Mouse (Mus musculus) cerebellum, postnatal 25 days (tissue): ENCODE data around the gene Babam2.
A peak's percentile ranks its signal among the peaks of the same experiment; 100 is the strongest.

Source experiments
- DNase-seq, 2 experiments: peaks; one replicate each; pipeline ENCODE4 v3.0.0; 2021; ENCODE audit warnings: mixed read lengths in 2 of 2

Gene Babam2

DNA sequence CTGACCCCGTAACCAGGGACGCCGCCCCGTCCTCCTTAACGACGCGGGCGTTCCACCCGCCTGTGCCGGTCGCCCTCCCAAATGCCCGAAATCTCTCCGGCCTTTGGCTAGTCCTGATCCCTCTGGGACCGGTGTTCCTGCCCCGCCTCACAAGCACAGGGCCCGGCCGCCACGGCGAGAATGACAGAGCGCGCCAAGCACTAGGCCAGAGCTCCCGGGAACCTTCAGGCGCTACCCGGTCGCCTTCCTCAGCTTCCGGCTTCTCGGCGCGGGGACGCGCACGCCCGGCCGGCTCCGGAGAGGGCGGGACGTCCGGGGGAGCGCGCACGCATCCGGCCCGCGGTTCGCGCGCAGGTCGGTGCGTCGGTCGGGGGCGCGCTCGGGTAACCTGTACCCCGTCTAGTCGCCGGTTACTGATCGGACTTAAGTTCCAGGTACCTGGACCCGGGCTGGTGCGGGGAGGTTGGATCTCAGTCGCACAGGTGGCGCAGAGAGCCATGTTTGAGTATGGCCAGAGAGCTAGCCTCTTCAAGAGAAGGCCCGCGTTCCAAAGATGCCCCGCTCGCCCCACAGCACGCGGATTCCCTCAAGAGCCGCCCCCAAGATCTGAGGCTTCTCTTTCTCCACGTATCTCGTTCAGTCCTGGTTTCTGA, at the start of gene Babam2:
Gene Babam2, plus strand, starts transcription at position 41 of the 653 bp plus-strand sequence.
- DNase-seq = peak; percentile 96 to 97

GRCm38 (mm10) chr5:31650518-31651288, 46.8 kb upstream of the Babam2 start:
- no peak for DNase-seq

DNA sequence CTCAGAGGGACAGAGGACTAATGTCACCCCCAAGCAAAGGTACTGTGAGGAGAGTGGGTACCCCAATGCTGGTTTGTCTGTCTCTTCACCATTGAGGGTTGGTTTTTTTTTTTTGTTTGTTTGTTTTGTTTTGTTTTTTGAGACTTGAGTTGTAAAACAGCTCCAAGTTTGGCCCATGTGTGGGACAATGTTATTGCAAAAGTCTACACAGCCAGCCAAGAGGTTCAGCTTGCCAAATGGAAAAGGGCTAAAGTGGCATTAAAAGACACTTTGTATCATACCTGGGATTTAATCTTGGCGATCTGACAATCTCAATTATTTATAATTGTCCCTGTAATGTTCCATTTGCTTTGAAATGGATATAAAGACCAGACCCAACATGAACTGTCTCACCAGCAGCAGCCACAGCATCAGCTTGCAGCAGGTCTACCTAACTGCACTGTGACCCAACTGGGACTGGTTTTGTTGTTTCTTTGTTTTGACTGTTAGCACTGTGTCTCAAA, 41.7 kb upstream of the Babam2 start:
- no peak for DNase-seq

- DNase-seq = no peak
Measured at GRCm38 (mm10) chr5:31666176-31666575, 31.3 kb upstream of the Babam2 start.

DNA sequence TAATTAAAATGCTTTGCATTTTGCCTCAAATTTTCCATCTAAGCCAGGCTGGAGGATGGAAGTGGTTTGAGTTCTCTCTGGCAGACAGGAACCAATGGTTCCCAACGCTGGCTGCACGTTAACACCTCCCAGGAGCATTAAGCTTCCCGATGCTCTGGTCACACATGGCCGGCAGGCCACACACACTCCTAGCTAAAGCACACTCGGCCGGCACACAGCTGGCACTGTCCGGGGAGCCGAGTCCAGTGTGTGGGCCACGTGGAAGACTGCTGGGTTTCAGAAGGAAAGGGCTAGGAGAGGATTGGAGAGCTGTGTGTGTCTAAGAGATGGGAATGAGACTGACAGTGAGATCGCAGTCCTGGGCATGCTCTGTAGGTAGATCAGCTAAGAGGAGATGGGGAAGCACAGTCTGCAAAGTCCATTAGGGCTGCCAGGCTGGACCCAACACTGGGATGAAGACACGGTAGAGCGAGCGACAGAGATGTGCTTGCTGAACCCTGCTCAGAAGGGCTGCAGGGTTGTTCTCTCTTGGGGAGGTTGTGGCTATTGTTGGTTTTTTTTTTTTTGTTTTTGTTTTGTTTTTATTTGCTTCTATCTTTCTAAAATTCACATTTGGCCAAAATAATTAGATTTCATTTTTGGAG, 29.0 kb upstream of the Babam2 start:
- no peak for DNase-seq

DNA sequence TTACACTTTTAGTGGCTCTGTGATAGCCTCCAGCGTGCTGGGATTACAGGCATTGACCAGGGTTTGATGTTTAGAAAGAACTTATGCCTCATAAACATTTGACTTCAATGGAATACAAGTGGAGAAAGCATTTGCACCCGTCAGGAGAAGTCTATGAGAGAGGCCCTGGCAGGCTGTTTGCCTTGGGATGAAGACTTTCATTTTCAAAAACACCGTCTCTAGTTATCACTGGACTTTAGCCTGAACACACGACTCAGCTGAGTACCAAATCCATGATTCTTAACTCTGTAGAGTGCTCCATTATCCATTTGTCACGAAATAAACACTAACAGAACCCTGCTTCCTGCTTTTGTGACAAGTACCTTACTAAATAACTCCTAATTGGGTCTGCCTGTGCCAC, 27.5 kb upstream of the Babam2 start:
- DNase-seq = no peak

DNA sequence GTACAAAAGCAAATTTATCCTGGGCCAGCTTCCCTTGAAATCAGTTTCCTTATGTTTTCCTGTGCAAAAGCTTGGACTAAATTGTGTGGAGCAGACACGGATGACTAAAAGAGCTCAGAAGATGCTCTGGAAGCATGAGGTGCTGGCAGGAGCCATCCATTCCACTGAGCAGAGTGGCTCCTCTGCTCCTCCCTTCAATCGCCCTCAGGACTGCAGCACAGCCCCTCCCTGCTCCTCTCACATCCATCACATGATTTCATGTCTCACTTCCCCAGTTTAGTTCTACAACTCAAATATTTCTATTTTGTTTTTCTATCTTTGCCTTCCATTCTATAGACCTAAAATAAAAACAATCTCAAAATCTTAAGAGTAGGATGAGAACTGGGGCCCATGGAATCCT, 26.3 kb upstream of the Babam2 start:
- DNase-seq = no peak

GRCm38 (mm10) chr5:31673431-31673830, 24.1 kb upstream of the Babam2 start:
- no peak for DNase-seq

DNA sequence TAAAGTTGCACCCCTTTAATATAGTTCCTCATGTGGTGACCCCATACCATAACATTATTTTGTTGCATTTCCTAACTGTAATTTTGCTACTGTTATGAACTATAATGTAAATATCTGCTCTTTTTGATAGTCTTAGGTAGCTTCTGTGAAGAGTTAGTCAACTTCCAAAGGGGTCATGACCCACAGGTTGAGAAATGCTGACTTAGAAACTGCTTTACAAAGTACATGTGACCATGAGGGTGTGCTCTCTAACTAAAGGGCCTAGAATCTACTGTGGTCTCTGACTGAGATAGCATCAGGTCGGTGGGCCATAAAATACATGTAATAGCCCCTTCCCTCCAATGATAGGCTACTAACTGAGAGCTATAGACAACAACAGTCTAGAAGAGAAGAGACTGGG, 19.5 kb upstream of the Babam2 start:
- no peak for DNase-seq

DNA sequence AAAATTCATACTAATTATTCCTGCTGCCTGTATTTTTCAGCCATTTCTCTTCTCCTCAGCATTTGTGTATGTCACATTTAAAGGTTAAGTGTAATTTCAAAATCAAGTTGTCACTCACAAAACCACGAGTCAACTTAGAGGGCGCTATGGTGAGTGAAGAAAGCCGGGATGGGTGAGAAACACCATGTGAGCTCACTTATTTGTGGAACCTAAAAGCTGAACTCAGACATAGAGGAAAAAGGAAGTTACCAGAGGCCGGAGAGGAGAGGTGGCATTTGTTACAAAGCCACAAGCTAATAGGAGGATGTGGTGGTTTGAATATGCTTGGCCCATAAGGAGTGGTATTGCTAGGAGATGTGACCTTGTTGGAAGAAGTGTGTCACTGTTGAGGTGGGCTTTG, 17.3 kb upstream of the Babam2 start:
- no peak for DNase-seq

DNA sequence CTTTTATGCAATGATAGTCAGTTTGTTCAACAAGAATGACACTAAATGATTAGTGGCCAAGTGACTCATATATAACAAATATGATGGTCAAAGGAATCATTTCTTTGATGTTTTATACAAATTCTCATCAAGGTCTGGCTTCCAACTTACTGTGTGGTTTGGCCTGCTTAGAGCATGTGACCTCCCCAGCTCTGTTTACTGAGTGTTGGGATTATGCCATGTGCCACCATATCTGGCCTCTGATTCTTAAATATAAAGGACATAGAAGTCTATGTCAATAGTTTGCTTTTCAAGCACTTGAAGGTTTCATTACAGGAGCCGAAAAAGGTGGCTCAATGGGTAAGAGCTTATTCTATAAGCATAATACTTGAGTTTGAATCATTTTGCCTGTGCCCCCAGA, 15.2 kb upstream of the Babam2 start:
- DNase-seq = no peak

GRCm38 (mm10) chr5:31686040-31686439, 11.4 kb upstream of the Babam2 start:
- DNase-seq = no peak

DNA sequence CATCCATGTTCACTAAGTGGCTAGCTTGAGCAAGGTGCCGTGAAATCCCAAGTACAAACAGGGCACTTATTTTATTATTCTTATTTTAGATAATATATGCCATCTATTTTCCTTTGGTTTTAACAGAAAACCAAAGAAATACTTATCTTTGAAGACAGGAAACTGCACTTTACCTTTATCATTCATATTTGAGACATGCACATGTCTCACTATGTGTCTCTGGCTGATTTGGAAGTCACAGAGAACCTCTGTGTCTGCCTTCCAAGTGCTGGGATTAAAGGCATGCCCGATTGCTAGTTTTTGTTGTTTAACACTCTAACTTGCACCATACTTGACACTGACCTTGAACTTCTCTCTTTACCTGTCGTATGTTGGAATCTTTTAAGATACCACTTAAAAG, 9.5 kb upstream of the Babam2 start:
- no peak for DNase-seq

- no peak for DNase-seq
Measured at GRCm38 (mm10) chr5:31693191-31693590, 4.3 kb upstream of the Babam2 start.

DNA sequence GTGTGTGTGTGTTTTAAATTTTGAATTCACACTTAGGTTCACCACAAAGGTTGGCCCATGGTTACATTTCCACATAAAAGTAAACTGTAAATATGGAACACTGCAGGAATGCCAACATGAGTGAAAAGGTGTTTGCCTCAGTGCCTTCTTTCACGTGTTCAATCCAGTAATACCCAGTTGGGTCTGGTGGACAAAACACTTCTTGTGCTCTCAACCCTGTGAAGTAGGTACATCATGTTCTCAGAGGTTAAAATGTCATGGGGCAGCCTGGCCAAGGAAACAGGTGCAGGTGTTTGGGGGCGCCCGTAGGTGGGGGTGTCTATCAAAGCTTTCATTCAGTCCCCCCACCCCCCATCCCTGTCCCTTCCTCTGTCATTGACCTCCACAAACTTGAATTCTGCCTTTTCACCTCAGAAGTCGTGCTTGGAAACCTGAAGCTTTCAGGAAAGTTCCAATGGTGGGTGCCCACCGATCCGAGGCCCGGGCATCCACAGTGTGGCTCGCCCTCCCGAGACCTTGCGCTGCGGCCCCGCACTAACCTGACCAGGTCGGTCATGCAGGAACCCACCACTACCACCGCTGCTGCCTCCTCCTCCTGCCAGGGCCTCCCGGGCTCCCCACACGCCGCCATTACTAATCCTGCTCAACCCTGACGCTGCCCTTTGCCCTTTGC, 377 bp upstream of the Babam2 start, which contains the start of gene Rbks:
Gene Rbks, minus strand, starts transcription at position 657 of the 673 bp plus-strand sequence.
- no peak for DNase-seq

GRCm38 (mm10) chr5:31698297-31698726, 828 bp downstream of the Babam2 start:
- DNase-seq = peak; percentile 83 to 87

DNA sequence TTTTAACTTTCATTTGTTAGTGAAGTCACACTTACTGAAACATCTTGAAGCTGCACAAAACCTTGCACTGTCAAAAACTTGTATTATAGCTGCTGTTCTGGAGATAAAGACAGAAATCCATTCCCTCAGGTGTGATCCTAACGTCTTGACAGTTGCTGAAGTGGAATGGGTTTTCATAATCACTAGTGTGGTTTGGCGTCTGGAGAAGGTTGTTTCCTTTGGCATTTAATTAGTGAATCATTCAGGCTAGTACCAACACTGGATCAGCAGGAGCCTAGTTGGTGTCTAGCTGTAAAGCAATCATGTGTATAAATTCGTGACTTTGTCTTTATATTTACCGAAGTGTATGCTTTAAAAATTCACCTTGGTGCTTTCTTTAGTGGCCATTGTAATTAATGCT, 1.4 kb downstream of the Babam2 start:
- DNase-seq = no peak

DNA sequence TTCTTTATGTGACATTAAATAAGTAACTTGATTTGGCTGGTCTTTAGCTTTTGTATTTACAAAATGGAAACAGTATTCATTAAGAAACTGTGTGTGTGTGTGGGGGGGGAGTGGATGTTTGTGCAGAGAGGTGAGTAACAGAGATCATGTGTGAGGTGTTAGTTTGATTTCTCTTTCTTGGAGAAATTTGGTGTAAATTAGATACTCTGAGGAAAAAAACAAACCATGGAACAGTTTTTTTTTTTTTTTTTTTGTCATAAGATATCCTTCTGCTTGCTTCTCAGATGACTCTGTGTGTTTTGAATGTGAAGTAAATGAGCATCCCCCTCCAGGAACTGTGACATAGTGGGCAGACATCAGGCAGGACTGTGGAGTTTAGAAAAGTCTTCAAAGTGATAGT, 1.9 kb downstream of the Babam2 start:
- DNase-seq = no peak

GRCm38 (mm10) chr5:31704971-31705370, 7.5 kb downstream of the Babam2 start:
- DNase-seq = no peak

- no peak for DNase-seq
Measured at GRCm38 (mm10) chr5:31706826-31707225, 9.3 kb downstream of the Babam2 start.

DNA sequence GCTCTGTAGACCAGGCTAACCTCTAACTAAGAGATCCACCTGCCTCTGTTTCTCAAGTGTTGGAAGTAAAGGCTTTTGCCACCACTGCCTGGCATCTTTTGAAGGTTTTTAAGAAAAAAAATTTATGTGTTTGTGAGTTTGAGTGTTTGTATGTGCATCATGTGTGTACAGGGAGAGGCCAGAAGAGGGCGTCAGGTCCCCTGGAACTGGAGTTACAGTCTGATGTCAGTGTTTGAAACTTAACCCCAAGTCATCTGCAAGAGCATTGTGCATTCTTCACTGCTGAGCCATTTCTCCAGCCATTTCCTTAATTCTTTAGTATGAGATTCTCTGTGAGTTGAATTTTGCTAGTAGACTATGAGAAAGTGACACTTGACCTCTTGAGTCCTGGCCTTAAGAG, 11.9 kb downstream of the Babam2 start:
- DNase-seq = no peak

DNA sequence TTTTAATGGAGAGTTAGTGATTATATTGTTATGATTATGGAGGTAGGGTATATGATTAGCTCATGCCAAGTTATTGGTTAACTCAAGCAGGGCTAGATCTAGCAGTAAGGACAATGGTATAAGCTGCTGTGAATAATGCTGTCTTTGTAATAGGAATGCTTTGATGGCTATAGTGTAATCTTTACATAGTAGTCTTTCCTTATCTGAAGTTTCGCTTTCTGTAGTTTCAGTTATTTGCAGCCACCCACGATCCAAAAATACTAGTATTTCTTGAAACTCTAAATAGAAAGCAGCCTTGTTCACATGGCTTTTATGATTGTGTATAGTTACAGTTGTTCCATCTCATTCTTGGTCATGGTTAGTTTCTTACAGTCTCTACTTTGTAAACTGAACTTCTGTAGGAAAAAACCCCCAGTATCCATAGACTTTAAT, 15.8 kb downstream of the Babam2 start:
- DNase-seq = no peak

- no peak for DNase-seq
Measured at GRCm38 (mm10) chr5:31713841-31714264, 16.4 kb downstream of the Babam2 start.
